Mouse (Mus musculus) lung, embryonic 14.5 days (tissue): ENCODE results near the gene Elmo1. TPM values are rescaled to one million over a fixed set of nuclear protein-coding genes. Genes with fewer than 3 reads are reported as not detected.

Experiments used
- ATAC-seq: fragments of 200-750 bp; cut with Nextera tagmentation; 2 replicates; pipeline ENCODE4 v1.8.0; 2017; ENCODE audit warnings: mild to moderate bottlenecking, moderate TSS enrichment, moderate library complexity; ENCODE audit not compliant: insufficient read depth
- DNase-seq: peaks from one replicate; pipeline ENCODE4 v3.0.0-alpha.2; 2015
- H3K27ac ChIP-seq: fragments of 300-500 bp; sonication (generic); 2 replicates; pipeline ENCODE4 v1.5.1; 2014; ENCODE audit warnings: low read depth, mild to moderate bottlenecking, moderate library complexity
- H3K27me3 ChIP-seq: fragments of 300-500 bp; sonication (generic); 2 replicates; pipeline ENCODE4 v1.6.1; 2014; ENCODE audit warnings: low read length, control low read depth; ENCODE audit not compliant: insufficient read depth
- H3K36me3 ChIP-seq: fragments of 300-500 bp; sonication (generic); 2 replicates; pipeline ENCODE4 v1.6.1; 2014; ENCODE audit warnings: control low read depth; ENCODE audit not compliant: insufficient read depth
- H3K4me1 ChIP-seq: fragments of 300-500 bp; sonication (generic); 2 replicates; pipeline ENCODE4 v1.6.1; 2014; ENCODE audit warnings: antibody characterized with exemption, control low read depth; ENCODE audit not compliant: insufficient read depth
- H3K4me2 ChIP-seq: fragments of 300-500 bp; sonication (generic); 2 replicates; pipeline ENCODE4 v1.6.1; 2014; ENCODE audit warnings: mild to moderate bottlenecking
- H3K4me3 ChIP-seq: fragments of 300-500 bp; sonication (generic); 2 replicates; pipeline ENCODE4 v1.5.1; 2014; ENCODE audit warnings: low read depth, low read length
- H3K9ac ChIP-seq: fragments of 300-500 bp; sonication (generic); 2 replicates; pipeline ENCODE4 v1.6.1; 2014
- H3K9me3 ChIP-seq: fragments of 300-500 bp; sonication (generic); 2 replicates; pipeline ENCODE4 v1.6.1; 2016; ENCODE audit warnings: low read depth, low read length, control low read depth
- CTCF ChIP-seq: IDR thresholded peaks from 2 replicates; pipeline ENCODE4 v1.5.1; 2016; ENCODE audit warnings: antibody characterized with exemption, low read depth
- WGBS: fragments of 180-500 bp; shearing (Covaris S2); extraction: QIAGEN DNeasy Blood & Tissue Kit; methylation state at CpG from one replicate; pipeline ENCODE4 v1.1.7; 2014; 5-methylcytosine and 5-hydroxymethylcytosine counted together
- polyA plus RNA-seq: library from polyadenylated mRNA; unstranded; fragments of >200 nt; fragmentation: Nextera tagmentation; extraction: Ambion mirVana; gene quantifications from 2 replicates; pipeline ENCODE4 v1.2.1, GENCODE M21; 2014

The Elmo1 gene
- polyA plus RNA-seq, 1 experiment from 2014 or later: 37.8 TPM

DNA sequence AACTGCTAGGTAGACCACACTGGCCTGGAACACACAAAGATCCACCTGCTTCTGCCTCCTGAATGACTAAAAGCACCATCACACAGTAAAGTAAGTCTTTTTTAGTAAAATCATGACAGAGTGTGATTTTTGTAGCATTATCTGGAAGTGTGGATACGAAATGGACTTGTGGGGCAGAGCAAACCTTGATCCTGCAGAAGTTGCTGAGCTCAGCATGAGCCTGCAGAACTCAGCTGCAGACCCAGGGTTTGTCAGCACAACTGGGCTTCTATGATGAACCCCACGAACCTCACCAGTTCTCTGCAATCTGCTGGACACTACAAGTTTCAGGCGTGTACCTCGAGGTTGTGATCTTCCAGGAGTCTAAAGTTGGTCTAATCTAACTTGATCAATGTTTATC lies 37.7 kb downstream of the Elmo1 start:
- TF ChIP-seq CTCF: no peak
- no peaks in the 10 kb centered on the region for H3K36me3 ChIP-seq
- peaks cover 21% of the 10 kb centered on the region for H3K4me1 ChIP-seq
- 73% methylated on average over 4 of the region's 4 CpGs for WGBS
- no peaks in the 10 kb centered on the region for H3K9me3 ChIP-seq
- no peak for ATAC-seq
- no peak overlapping the region for H3K4me3 ChIP-seq
- DNase-seq: no peak
- no peak overlapping the region for H3K27ac ChIP-seq
- no peaks in the 10 kb centered on the region for H3K27me3 ChIP-seq
- H3K9ac ChIP-seq: no peak overlapping the region
- H3K4me2 ChIP-seq: no peak overlapping the region

DNA sequence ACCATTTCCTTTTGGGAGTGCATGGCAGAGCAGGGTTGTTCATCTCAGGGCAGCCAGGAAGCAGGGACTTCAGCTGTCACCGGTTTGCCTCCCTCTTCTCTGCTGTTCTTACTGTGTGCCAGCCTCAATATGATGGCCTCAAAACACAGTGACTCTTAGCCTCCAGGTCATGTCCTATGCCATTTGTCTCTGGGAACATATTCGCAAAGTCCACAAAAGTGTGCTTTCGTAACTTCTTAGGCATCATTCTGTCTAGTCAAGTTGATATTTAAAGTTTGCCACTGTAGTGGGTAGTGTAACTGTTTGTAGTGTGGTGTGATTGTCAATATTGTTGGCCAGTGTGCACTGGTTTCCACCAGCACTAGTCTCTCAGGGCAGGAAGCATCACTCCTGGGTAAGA lies 40.3 kb downstream of the Elmo1 start:
- 75% methylated on average over 3 of the region's 3 CpGs for WGBS
- Histone ChIP-seq H3K4me3 (no peak overlapping the region), H3K4me1 (peaks cover 36% of the 10 kb centered on the region), H3K4me2 (no peak overlapping the region), H3K9me3 (no peaks in the 10 kb centered on the region), H3K36me3 (no peaks in the 10 kb centered on the region), H3K27ac (no peak overlapping the region), H3K9ac (no peak overlapping the region), H3K27me3 (no peaks in the 10 kb centered on the region)
- DNase-seq: no peak
- TF ChIP-seq CTCF: no peak
- ATAC-seq: no peak

DNA sequence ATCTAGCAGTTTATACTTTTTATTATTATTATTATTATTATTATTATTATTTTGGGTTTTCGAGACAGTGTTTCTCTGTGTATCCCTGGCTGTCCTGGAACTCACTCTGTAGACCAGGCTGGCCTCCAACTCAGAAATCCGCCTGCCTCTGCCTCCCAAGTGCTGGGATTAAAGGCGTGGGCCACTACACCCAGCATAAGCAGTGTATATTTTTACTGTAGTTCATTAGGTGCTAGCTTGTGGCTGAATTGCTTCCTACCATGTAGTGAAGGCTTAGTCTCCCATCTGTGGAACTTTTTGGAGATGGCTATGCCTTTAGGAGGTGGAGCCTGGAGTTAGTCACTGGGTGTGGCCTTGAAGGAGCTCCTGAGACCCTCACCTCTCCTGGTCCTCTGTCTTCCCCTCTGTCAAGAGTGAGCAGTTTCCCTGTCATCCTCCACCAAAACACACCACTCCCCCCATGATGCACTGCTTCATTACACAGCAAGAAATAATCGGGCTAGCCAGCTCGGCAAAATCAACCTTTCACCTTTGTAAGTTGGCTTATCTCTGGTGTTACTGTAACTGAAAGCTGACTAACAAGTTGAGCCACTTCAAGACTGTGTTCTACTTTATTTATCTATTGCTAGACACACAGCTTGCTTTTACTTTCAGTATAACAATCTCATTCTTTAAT lies 41.1 kb downstream of the Elmo1 start:
- DNase-seq (no peak), ATAC-seq (no peak; the same call in 1 of the 2 replicates)
- H3K4me3 ChIP-seq: no peak overlapping the region
- peaks cover 36% of the 10 kb centered on the region for H3K4me1 ChIP-seq
- WGBS: 61% methylated on average over 5 of the region's 5 CpGs
- no peak overlapping the region for H3K27ac ChIP-seq
- no peaks in the 10 kb centered on the region for H3K27me3 ChIP-seq
- no peak for TF ChIP-seq CTCF
- H3K4me2 ChIP-seq: no peak overlapping the region
- no peak overlapping the region for H3K9ac ChIP-seq
- no peaks in the 10 kb centered on the region for H3K9me3 ChIP-seq
- no peaks in the 10 kb centered on the region for H3K36me3 ChIP-seq

GRCm38 (mm10) chr13:20131998-20132371 lies 41.6 kb downstream of the Elmo1 start:
- Histone ChIP-seq H3K4me3 (no peak overlapping the region), H3K36me3 (no peaks in the 10 kb centered on the region), H3K27me3 (no peaks in the 10 kb centered on the region), H3K27ac (no peak overlapping the region), H3K9ac (no peak overlapping the region), H3K9me3 (no peaks in the 10 kb centered on the region), H3K4me2 (no peak overlapping the region), H3K4me1 (peaks cover 36% of the 10 kb centered on the region)
- ATAC-seq (no peak), DNase-seq (no peak)
- no peak for TF ChIP-seq CTCF
- 53% methylated on average over 4 of the region's 4 CpGs for WGBS

- no peaks in the 10 kb centered on the region for H3K36me3 ChIP-seq
- no peaks in the 10 kb centered on the region for H3K9me3 ChIP-seq
- 38% methylated on average over 6 of the region's 6 CpGs for WGBS
- peak overlapping the region; percentile 80 for H3K27ac ChIP-seq
- no peak overlapping the region for H3K4me2 ChIP-seq
- no peaks in the 10 kb centered on the region for H3K27me3 ChIP-seq
- ATAC-seq (peak; percentile 80; the same call in 1 of the 2 replicates), DNase-seq (peak; percentile 50)
- no peak overlapping the region for H3K9ac ChIP-seq
- no peak overlapping the region for H3K4me3 ChIP-seq
- TF ChIP-seq CTCF: no peak
- H3K4me1 ChIP-seq: peaks cover 42% of the 10 kb centered on the region
Observed at GRCm38 (mm10) chr13:20133602-20134394, 43.4 kb downstream of the Elmo1 start.

- Histone ChIP-seq H3K4me3 (no peak overlapping the region), H3K4me2 (no peak overlapping the region), H3K27ac (no peak overlapping the region; the same call in 1 of the 2 replicates), H3K36me3 (no peaks in the 10 kb centered on the region), H3K4me1 (peaks cover 49% of the 10 kb centered on the region), H3K9me3 (no peaks in the 10 kb centered on the region), H3K9ac (no peak overlapping the region), H3K27me3 (no peaks in the 10 kb centered on the region)
- ATAC-seq: no peak
- WGBS: 79% methylated on average over 18 of the region's 18 CpGs
- no peak for TF ChIP-seq CTCF
- no peak for DNase-seq
Observed at GRCm38 (mm10) chr13:20134395-20135225, 44.2 kb downstream of the Elmo1 start.

DNA sequence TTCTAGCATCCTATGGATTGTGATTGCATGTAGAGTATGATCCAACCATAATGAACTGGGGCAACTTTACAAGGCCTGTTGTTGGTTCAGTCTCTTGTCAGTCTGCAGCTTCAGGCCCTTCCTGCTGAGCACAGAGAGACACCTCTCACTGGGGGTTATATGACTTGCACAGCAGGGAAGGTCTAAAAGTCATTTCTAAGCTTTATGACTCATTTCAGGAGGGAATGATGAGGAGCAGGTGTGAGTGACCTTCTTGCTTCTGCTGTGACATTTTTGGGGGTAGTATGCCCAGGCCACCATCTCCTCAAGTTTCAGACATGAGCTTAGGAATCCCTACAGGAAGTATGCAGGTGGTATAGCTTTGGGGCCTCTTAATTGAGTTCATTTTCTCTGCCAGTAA lies 46.4 kb downstream of the Elmo1 start:
- H3K9ac ChIP-seq: no peak overlapping the region
- no peaks in the 10 kb centered on the region for H3K36me3 ChIP-seq
- no peak overlapping the region for H3K27ac ChIP-seq
- DNase-seq (no peak), ATAC-seq (no peak)
- H3K9me3 ChIP-seq: no peaks in the 10 kb centered on the region
- H3K4me2 ChIP-seq: no peak overlapping the region
- TF ChIP-seq CTCF: no peak
- no peak overlapping the region for H3K4me3 ChIP-seq
- H3K4me1 ChIP-seq: peaks cover 45% of the 10 kb centered on the region
- no peaks in the 10 kb centered on the region for H3K27me3 ChIP-seq
